Comparison of ENCODE assay signal across 8 mouse cellular contexts in genomic region chr5:122898963-122899776, GRCm38 (mm10). TPM values are rescaled to one million over a fixed set of nuclear protein-coding genes. Genes with fewer than 3 reads are reported as not detected.
DNase-seq lines count a peak whose midpoint lies in the region; ATAC-seq and TF ChIP-seq lines count a peak whose summit lies in the region.

No protein-coding gene starts in this region.

- intact Hi-C loops in left cerebral cortex, postnatal 36 days (cut with DNase I) = no loop called here

- ATAC-seq in hematopoietic stem cell, adult 5-6 weeks (replicated peaks in 1 of 2; ENCODE audit: insufficient read depth in 1 of 2, low FRiP score in 2 of 2, low TSS enrichment in 1 of 2, low read depth in 1 of 2, poor library complexity in 2 of 2, severe bottlenecking in 2 of 2) = peak; percentile 23 to 35; a peak in 1 of 4 replicates
- no peak for ATAC-seq in liver, embryonic 14.5 days (ENCODE audit: insufficient read depth)
- peak; percentile 19; the same call in 1 of the 2 replicates for ATAC-seq in neural tube, embryonic 13.5 days (ENCODE audit: low read depth)

- peak overlapping the region; percentile 70 for H3K9ac ChIP-seq in liver, embryonic 14.5 days (replicated peaks)
- peak overlapping the region; percentile 90 for H3K9ac ChIP-seq in neural tube, embryonic 13.5 days

- DNase-seq in 3134 (ENCODE audit: extremely low read depth, insufficient read length, low spot score) (peak; percentile 56), A20 (ENCODE audit: low read depth, low spot score) (peak; percentile 69)
- peak; percentile 42 for DNase-seq in embryo, embryonic 10.5 days (ENCODE audit: low spot score)
- DNase-seq in liver, embryonic 14.5 days (ENCODE audit: low read depth in 3 of 3, low spot score in 3 of 3) = no peak
- no peak for DNase-seq in frontal cortex, postnatal 10 days (ENCODE audit: low spot score in 2 of 2)
- no peak for DNase-seq in left cerebral cortex, postnatal 36 days (ENCODE audit: low spot score in 2 of 2)

- no peak for TF ChIP-seq CTCF in liver, embryonic 14.5 days (IDR thresholded peaks at IDR 0.05; ENCODE audit: low read depth)

- WGBS in liver, embryonic 14.5 days (ENCODE audit: insufficient replicate concordance) = under 1% methylated on average over 42 of the region's 45 CpGs
- 5% methylated on average over 45 of the region's 45 CpGs for WGBS in neural tube, embryonic 13.5 days

- H3K36me3 ChIP-seq in liver, embryonic 14.5 days (replicated peaks; ENCODE audit: control insufficient read depth, insufficient read depth, low read depth) = no peaks in the 10 kb centered on the region
- no peaks in the 10 kb centered on the region for H3K36me3 ChIP-seq in neural tube, embryonic 13.5 days

- H3K4me3 ChIP-seq in liver, embryonic 14.5 days (ENCODE audit: insufficient read depth in 1 of 2, low read depth in 2 of 2, low read length in 2 of 2) = peak overlapping the region; percentile 66 to 78
- H3K4me3 ChIP-seq in neural tube, embryonic 13.5 days = peak overlapping the region; percentile 79

- no peaks in the 10 kb centered on the region for H3K9me3 ChIP-seq in liver, embryonic 14.5 days (ENCODE audit: control insufficient read depth, low read length)
- no peaks in the 10 kb centered on the region for H3K9me3 ChIP-seq in neural tube, embryonic 13.5 days

- no peaks in the 10 kb centered on the region for H3K27me3 ChIP-seq in liver, embryonic 14.5 days (ENCODE audit: control insufficient read depth, insufficient read depth, low read length)
- no peaks in the 10 kb centered on the region for H3K27me3 ChIP-seq in neural tube, embryonic 13.5 days

- peaks cover 14 to 51% of the 10 kb centered on the region in 2 experiments for H3K4me1 ChIP-seq in liver, embryonic 14.5 days (replicated peaks; ENCODE audit: control insufficient read depth in 2 of 2, insufficient read depth in 2 of 2, low read length in 1 of 2)
- peaks cover 46% of the 10 kb centered on the region for H3K4me1 ChIP-seq in neural tube, embryonic 13.5 days (replicated peaks)

- H3K27ac ChIP-seq in liver, embryonic 14.5 days = no peak overlapping the region; the same call in 1 of the 2 replicates
- H3K27ac ChIP-seq in neural tube, embryonic 13.5 days (replicated peaks) = peak overlapping the region; percentile 97

- TF ChIP-seq EP300 in liver, embryonic 14.5 days (IDR thresholded peaks at IDR 0.05; ENCODE audit: low read depth) = no peak

- peak overlapping the region; percentile 91 for H3K4me2 ChIP-seq in liver, embryonic 14.5 days (ENCODE audit: low read depth)
- H3K4me2 ChIP-seq in neural tube, embryonic 13.5 days = peak overlapping the region; percentile 78

RNA-seq across cellular contexts. Expression of gene Rnf34, which starts 49.3 kb away (rescaled TPM):
- total RNA-seq in hematopoietic stem cell, adult 5-6 weeks (2017) = 21.6 and 21.7 TPM in 2 replicates
- 5.4 and 6.6 TPM in 2 replicates for polyA plus RNA-seq in liver, embryonic 14.5 days (2012; rRNA removed)
- polyA plus RNA-seq in liver, embryonic 14.5 days (2014; fragmentation: Nextera tagmentation; extraction: Ambion mirVana) = 12.2 and 13.2 TPM in 2 replicates
- 45.0 and 57.1 TPM in 2 replicates for polyA plus RNA-seq in neural tube, embryonic 13.5 days (2015; fragmentation: Nextera tagmentation; extraction: Ambion mirVana)
- 10 to 100 TPM; 50.4 to 53.8 TPM for total RNA-seq in left cerebral cortex, postnatal 36 days (2021)

Comparison
In these comparisons a context has a peak if more than half of its experiments do, and no peak if none do; other contexts are left out.
1. DNase-seq: peak in 3134 (single experiment), A20 (single experiment) and embryo, embryonic 10.5 days (single experiment); none in liver, embryonic 14.5 days (0 of 3), frontal cortex, postnatal 10 days (0 of 2) and left cerebral cortex, postnatal 36 days (0 of 2).